Mouse (Mus musculus) activated CD4-positive, CD25-positive, alpha-beta regulatory T cell, adult 4 months (primary cell): ENCODE results near the gene Rbm25. TPM values are rescaled to one million over a fixed set of nuclear protein-coding genes. Genes with fewer than 3 reads are reported as not detected.

ENCODE experiments used
- polyA plus RNA-seq, 2 experiments: library from polyadenylated mRNA; unstranded; fragments of 100-300 nt; shearing (Covaris generic); gene quantifications; one replicate each; pipeline ENCODE4 v1.2.1; 2017

Gene Rbm25
- polyA plus RNA-seq, 2 experiments from 2014 or later, result 387 to 393 TPM

Other genes with a start within 250 kb of the Rbm25 start
- 1 to 10 TPM in 1 of 2 experiments, under 1 TPM in 1; 0.76 to 1.0 TPM for gene Dpf3, start 143.5 kb upstream of the Rbm25 start, polyA plus RNA-seq
- gene Dcaf4, start 110.8 kb upstream of the Rbm25 start, polyA plus RNA-seq, result 10 to 100 TPM; 17.7 to 21.2 TPM
- 10 to 100 TPM in 1 of 2 experiments, 1 to 10 TPM in 1; 8.1 to 12.2 TPM for gene Zfyve1, start 34.0 kb upstream of the Rbm25 start, polyA plus RNA-seq
- gene Psen1, start 56.9 kb downstream of the Rbm25 start, polyA plus RNA-seq, result 100 to 1,000 TPM in 1 of 2 experiments, 10 to 100 TPM in 1; 95.7 to 120 TPM
- not detected for gene Papln, start 132.4 kb downstream of the Rbm25 start, polyA plus RNA-seq